Mouse (Mus musculus): ENCODE data around the gene Ccdc172. TPM values are rescaled to one million over a fixed set of nuclear protein-coding genes. Genes with fewer than 3 reads are reported as not detected.

Gene Ccdc172
- polyA plus RNA-seq, 1 experiment from 2014 or later = not detected

DNA sequence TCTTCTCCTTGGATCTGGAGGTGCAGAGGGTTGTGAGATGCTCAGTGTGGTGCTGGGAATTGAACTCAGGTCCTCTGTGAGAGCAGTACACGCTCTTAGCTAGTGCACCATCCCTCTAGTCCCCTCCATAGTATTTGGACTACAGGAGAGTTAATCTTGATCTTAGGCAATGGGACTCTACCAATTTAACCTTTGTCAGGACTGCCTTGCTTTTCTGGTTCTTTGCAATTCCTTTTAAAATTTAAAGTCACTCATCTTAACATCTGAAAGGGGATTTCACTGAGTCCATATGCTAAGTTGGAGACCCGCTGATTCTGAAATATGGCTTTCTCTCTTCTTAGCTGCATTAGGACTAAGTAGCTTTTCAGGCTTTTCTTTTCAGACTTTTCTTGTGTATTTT lies 59.8 kb downstream of the Ccdc172 start:
- Histone ChIP-seq H3K9me3 (replicated peaks) (no peaks in the 10 kb centered on the region), H3K4me2 (no peak overlapping the region), H3K9ac (no peak overlapping the region), H3K27me3 (no peaks in the 10 kb centered on the region), H3K36me3 (replicated peaks) (no peaks in the 10 kb centered on the region), H3K27ac (replicated peaks) (no peak overlapping the region), H3K4me1 (replicated peaks) (no peaks in the 10 kb centered on the region), H3K4me3 (replicated peaks) (no peak overlapping the region)
- no peak for ATAC-seq (ENCODE audit: insufficient read depth)
- 54% methylated on average over 2 of the region's 2 CpGs for WGBS (ENCODE audit: insufficient replicate concordance)

DNA sequence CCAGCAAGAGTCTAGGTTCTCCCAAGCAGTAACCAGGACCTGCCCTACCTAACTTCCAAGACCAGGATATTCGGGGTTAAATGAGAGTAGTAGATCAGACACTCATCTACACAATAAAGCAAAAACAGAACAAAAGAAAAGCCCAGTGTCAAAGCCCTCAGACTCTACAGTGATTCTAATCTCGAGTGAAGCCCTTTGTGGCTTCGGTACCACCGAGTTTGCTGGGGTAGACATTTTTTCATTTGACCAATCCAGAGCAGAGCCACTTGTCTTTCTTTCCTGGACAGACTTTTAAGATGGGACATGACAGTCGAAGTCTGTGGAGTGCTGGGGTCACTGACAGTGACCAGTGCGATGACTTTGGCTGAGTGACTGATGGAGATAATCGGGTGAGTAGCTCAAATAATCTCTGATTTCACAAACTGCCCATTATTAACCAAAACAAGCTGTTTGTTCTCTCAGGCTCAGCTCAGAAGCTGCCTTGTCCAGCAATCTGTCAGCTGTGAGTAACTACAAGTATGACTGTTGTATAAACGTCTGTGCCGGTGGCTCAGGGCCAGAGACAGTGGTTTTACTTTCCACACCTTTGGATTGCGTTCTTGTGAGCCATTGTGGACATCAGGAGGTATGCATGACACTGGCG lies 60.8 kb downstream of the Ccdc172 start:
- Histone ChIP-seq H3K9ac (no peak overlapping the region), H3K36me3 (replicated peaks) (no peaks in the 10 kb centered on the region), H3K4me1 (replicated peaks) (no peaks in the 10 kb centered on the region), H3K4me3 (replicated peaks) (no peak overlapping the region), H3K9me3 (replicated peaks) (no peaks in the 10 kb centered on the region), H3K27ac (replicated peaks) (no peak overlapping the region), H3K4me2 (no peak overlapping the region), H3K27me3 (no peaks in the 10 kb centered on the region)
- no peak for ATAC-seq (ENCODE audit: insufficient read depth)
- WGBS (ENCODE audit: insufficient replicate concordance) = 43% methylated on average over 11 of the region's 11 CpGs

DNA sequence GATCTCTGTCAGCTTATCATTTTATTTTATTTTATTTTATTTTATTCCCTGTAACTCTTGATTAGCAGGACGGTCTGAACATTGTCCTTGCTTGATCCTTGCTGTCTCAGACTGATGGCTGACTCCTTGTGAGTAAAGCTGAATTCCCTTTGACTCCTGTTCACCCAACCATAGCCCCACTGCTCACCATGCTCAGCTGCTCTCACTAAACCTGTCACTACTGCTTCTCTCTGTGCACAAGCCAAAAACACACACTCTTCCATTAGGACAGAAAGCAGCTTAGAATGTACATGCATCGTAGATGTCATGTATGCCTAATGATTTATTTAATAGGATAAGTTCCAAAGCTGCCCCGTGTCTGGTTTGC lies 61.3 kb downstream of the Ccdc172 start:
- H3K4me2 ChIP-seq = no peak overlapping the region
- no peak overlapping the region for H3K4me3 ChIP-seq (replicated peaks)
- ATAC-seq (ENCODE audit: insufficient read depth) = no peak
- no peaks in the 10 kb centered on the region for H3K4me1 ChIP-seq (replicated peaks)
- WGBS (ENCODE audit: insufficient replicate concordance) = 56% methylated on average over 3 of the region's 3 CpGs
- H3K27ac ChIP-seq (replicated peaks) = no peak overlapping the region
- no peaks in the 10 kb centered on the region for H3K36me3 ChIP-seq (replicated peaks)
- no peaks in the 10 kb centered on the region for H3K9me3 ChIP-seq (replicated peaks)
- H3K27me3 ChIP-seq = no peaks in the 10 kb centered on the region
- no peak overlapping the region for H3K9ac ChIP-seq

DNA sequence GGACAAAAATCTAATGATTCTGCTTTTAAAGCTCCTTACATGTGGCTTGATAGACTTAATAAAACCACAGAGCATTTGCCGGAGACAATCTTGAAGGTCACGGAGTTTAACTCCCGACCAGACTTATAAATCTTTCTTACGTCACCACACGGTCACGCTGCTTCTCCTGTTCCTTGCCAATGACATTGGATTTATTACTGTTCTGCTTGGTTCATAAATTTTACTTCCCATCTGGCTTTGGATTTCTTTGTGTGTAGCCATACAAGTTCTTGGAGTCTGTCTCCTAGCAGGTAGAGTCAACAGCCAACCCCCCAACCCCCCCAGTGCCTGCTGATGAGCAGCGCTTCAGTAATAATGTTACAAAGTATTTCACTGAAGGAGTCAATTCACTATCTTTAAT lies 70.2 kb downstream of the Ccdc172 start:
- no peak overlapping the region for H3K27ac ChIP-seq (replicated peaks)
- no peaks in the 10 kb centered on the region for H3K36me3 ChIP-seq (replicated peaks)
- no peak overlapping the region for H3K4me3 ChIP-seq (replicated peaks)
- no peak for ATAC-seq (ENCODE audit: insufficient read depth)
- WGBS (ENCODE audit: insufficient replicate concordance) = 63% methylated on average over 7 of the region's 7 CpGs
- H3K9me3 ChIP-seq (replicated peaks) = no peaks in the 10 kb centered on the region
- no peak overlapping the region for H3K4me2 ChIP-seq
- H3K4me1 ChIP-seq (replicated peaks) = no peaks in the 10 kb centered on the region
- H3K27me3 ChIP-seq = no peaks in the 10 kb centered on the region
- no peak overlapping the region for H3K9ac ChIP-seq

DNA sequence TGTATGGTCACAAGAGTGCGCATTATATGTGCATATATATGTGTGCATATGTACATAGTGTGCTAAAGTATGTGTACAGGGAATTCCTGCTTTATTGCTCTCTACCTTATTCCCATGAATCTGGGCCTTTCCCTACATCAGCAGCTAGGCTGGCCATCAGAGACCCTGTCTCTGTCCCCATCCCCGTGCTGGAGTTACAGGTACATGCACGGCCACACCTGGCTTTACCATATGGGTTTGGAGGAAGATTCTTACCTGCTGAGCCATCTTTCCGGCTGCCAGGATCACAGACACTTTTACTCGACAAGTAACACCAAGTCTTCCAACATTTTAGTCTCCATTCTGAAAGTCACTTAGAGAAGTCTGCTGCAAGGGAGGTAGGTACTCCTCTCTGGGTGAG lies 71.2 kb downstream of the Ccdc172 start:
- Histone ChIP-seq H3K4me2 (no peak overlapping the region), H3K36me3 (replicated peaks) (no peaks in the 10 kb centered on the region), H3K4me3 (replicated peaks) (no peak overlapping the region), H3K4me1 (replicated peaks) (no peaks in the 10 kb centered on the region), H3K9ac (no peak overlapping the region), H3K27ac (replicated peaks) (no peak overlapping the region), H3K9me3 (replicated peaks) (no peaks in the 10 kb centered on the region), H3K27me3 (no peaks in the 10 kb centered on the region)
- no peak for ATAC-seq (ENCODE audit: insufficient read depth)
- 68% methylated on average over 5 of the region's 5 CpGs for WGBS (ENCODE audit: insufficient replicate concordance)

DNA sequence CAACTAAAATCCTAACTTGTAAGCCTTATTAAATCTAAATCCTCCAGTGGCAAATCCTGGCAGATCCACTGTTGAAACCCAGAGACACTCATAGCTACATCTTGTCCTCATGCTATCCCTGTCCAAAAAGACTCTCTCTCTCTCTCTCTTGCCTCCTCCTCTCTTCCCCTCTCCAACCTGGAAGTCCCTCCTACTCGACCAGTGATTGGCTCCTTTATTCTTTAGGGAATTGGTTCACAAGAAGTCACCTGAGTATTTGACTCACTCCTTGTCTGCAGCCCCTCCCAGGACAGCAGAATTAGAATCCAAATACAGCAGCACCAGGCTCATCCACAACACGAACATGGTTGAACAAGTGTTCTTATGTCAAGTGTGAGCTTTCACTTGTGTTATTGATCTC lies 74.3 kb downstream of the Ccdc172 start:
- no peak overlapping the region for H3K4me2 ChIP-seq
- 38% methylated on average over 2 of the region's 2 CpGs for WGBS (ENCODE audit: insufficient replicate concordance)
- no peak for ATAC-seq (ENCODE audit: insufficient read depth)
- no peaks in the 10 kb centered on the region for H3K36me3 ChIP-seq (replicated peaks)
- no peaks in the 10 kb centered on the region for H3K27me3 ChIP-seq
- no peaks in the 10 kb centered on the region for H3K4me1 ChIP-seq (replicated peaks)
- no peak overlapping the region for H3K4me3 ChIP-seq (replicated peaks)
- no peak overlapping the region for H3K27ac ChIP-seq (replicated peaks)
- H3K9ac ChIP-seq = no peak overlapping the region
- H3K9me3 ChIP-seq (replicated peaks) = no peaks in the 10 kb centered on the region

DNA sequence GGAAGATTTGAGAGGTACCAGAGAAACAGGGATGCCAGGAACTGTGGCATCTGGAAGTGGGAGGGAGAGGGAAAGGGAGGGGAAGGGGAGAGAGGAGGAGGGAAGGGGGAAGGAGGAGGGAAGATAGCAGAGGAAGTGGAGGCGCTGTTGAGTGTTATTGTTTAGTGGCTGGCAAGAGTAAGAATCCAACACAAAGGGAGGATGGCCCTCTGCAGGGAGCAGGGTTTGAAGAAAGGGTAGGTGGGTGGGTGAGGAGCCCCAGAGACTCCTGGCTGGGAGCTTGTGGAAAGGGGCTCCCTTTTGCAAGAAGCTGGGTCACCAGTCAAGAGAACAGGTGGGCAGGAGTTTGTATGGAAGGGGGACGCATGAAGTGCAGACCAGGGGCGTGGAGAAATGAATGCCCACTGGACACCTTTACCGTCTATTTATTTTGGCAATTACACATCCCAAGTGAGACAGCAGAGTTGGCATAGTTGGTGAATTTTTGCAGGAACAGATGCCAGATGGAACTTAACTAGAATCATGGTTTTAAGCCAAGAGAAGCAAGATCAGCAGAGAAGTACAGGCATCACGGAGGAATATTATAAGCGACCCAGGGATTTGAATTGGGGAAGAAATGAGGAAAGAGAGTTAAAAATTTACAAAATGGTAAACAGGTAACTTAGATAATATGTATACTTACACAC lies 78.6 kb downstream of the Ccdc172 start:
- no peak overlapping the region for H3K4me3 ChIP-seq (replicated peaks)
- ATAC-seq (ENCODE audit: insufficient read depth) = no peak
- 0 out of 2 replicates have a peak, but pooled peaks cover 3% of the 10 kb centered on the region for H3K9me3 ChIP-seq (replicated peaks)
- H3K27me3 ChIP-seq = no peaks in the 10 kb centered on the region
- no peaks in the 10 kb centered on the region for H3K4me1 ChIP-seq (replicated peaks)
- H3K36me3 ChIP-seq (replicated peaks) = no peaks in the 10 kb centered on the region
- H3K4me2 ChIP-seq = no peak overlapping the region
- no peak overlapping the region for H3K27ac ChIP-seq (replicated peaks)
- H3K9ac ChIP-seq = no peak overlapping the region
- WGBS (ENCODE audit: insufficient replicate concordance) = 63% methylated on average over 6 of the region's 6 CpGs

DNA sequence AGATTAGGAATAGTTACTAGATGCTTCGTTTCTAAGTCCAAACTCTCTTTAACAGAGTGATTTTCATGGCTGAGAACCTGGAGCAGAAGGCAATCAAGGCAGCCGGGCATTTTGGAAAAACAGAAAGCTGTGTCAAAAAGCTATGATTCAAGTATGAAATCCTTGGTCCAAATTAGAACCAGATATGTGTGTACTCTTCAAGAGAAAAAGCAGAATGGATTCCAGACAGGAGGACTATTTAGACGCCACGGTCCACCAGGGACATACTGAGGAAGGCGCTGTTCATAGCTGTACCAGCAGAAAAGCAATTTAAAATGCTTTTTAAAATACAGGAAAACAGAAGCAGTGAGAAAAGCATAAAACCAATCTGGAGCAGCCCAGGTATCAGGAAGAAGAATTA lies 88.6 kb downstream of the Ccdc172 start:
- no peak for ATAC-seq (ENCODE audit: insufficient read depth)
- H3K27ac ChIP-seq (replicated peaks) = no peak overlapping the region
- no peaks in the 10 kb centered on the region for H3K36me3 ChIP-seq (replicated peaks)
- H3K4me2 ChIP-seq = no peak overlapping the region
- WGBS (ENCODE audit: insufficient replicate concordance) = 76% methylated on average over 5 of the region's 5 CpGs
- no peak overlapping the region for H3K4me3 ChIP-seq (replicated peaks)
- H3K27me3 ChIP-seq = no peaks in the 10 kb centered on the region
- no peak overlapping the region for H3K9ac ChIP-seq
- H3K9me3 ChIP-seq (replicated peaks) = no peaks in the 10 kb centered on the region
- no peaks in the 10 kb centered on the region for H3K4me1 ChIP-seq (replicated peaks)

Other genes starting within 250 kb of the Ccdc172 start
- gene Gfra1, start 56.1 kb upstream of the Ccdc172 start, polyA plus RNA-seq (2015; fragmentation: Nextera tagmentation; extraction: Ambion mirVana) = 6.2 and 6.6 TPM in 2 replicates
- gene Pnlip, start 140.5 kb downstream of the Ccdc172 start, polyA plus RNA-seq (2015; fragmentation: Nextera tagmentation; extraction: Ambion mirVana) = not detected in 2 replicates
- gene Pnliprp1, start 216.9 kb downstream of the Ccdc172 start, polyA plus RNA-seq (2015; fragmentation: Nextera tagmentation; extraction: Ambion mirVana) = 35.0 and 66.9 TPM in 2 replicates
- 2.0 and 2.6 TPM in 2 replicates for gene Pnliprp2, start 247.7 kb downstream of the Ccdc172 start, polyA plus RNA-seq (2015; fragmentation: Nextera tagmentation; extraction: Ambion mirVana)